Mouse (Mus musculus) kidney, postnatal 4 days (tissue): ENCODE measurements around the gene Plk5.
"Not testable (repeated sequence)": the region's sequence is repeated elsewhere in the genome, so short reads cannot be mapped to it uniquely, and the experiment has no call there.

Source experiments
- DNase-seq, 2 experiments: peaks; one replicate each; pipeline ENCODE4 v3.0.0; 2021; ENCODE audit warnings: mixed read lengths in 2 of 2

Gene Plk5

DNA sequence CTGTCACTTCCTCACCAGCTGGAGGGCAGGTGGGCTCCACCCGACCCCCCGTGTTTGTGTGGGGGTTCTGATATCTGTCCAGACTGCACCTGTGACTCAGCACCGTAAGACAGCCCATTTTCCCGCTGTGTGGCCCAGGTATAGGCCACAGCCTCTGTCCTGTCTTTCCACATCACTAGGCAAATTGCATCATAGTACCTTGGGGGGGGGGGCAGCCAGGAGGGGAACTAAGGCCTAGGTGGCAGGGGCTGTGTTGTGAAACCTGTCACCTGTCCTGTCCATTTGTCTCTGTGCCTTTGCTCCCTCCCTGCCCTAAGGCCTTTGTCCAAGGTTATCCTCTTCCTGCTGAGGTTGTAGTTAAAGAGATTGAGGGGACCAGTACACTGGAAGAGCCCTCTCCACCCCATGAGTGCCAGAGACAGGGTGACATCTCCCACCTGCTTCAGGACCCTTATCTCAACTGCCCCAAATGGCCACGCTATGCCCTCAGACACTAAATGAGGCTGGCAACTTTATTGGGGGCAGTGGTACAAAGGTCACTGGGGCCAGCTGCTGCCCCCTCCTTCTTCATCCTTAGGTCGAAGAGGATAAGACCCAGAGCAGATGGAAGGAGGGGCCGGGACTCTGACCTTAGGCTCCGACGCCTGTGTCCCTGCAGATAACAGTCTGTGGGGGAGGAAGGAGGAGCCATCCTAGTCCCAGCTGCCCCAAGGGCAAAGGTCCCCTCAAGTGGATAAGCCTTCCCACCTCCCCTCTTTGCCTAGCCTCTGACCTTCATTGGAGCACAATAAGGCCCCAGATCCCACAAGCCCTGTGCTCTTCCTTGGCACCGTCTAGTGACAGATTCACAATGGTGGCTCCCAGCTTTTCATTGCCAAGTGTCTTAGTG is 24.4 kb upstream of the Plk5 start:
- no peak for DNase-seq

DNA sequence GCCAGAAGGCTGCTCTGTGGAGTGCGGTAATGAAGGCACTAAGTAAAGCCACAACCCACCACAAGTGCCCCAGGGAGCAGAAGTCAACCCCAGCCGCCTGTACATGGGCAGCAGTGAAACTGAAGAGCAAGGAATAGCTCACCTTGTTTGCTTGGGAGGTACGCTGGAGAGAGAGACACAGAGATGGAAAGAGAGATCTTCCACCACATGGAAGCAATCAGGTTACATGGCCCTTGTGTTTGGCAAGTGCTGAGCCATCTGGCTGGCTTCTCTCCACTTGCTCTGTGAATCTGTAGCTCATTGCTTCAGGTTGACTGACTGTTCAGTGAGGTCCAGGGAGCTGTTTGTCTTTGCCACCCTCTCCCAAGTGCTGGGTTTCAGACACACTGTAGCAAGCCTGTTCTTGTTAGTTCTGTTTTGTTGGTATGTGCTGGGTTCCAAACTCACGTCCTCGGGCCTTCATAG is 23.7 kb upstream of the Plk5 start:
- DNase-seq, result no peak

DNA sequence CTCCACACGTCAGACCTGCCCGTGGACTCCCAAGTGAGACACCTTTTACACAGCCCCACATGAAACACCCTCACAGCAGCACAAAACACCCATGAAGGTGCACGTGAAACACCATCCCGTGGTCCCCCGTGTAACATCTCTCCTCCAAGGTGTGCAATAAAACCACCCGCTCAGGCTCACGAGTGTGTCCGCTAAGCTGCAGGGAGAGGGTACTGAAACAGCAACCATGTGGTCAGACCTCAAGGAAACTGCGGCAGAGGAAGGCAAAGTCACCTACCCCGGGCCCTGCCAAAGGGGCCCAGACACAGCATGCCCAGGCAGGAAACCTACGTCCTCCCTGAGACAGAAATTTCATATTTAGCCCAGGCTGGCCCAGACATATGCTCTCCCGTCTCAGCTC is 20.0 kb upstream of the Plk5 start:
- DNase-seq, result no peak

DNA sequence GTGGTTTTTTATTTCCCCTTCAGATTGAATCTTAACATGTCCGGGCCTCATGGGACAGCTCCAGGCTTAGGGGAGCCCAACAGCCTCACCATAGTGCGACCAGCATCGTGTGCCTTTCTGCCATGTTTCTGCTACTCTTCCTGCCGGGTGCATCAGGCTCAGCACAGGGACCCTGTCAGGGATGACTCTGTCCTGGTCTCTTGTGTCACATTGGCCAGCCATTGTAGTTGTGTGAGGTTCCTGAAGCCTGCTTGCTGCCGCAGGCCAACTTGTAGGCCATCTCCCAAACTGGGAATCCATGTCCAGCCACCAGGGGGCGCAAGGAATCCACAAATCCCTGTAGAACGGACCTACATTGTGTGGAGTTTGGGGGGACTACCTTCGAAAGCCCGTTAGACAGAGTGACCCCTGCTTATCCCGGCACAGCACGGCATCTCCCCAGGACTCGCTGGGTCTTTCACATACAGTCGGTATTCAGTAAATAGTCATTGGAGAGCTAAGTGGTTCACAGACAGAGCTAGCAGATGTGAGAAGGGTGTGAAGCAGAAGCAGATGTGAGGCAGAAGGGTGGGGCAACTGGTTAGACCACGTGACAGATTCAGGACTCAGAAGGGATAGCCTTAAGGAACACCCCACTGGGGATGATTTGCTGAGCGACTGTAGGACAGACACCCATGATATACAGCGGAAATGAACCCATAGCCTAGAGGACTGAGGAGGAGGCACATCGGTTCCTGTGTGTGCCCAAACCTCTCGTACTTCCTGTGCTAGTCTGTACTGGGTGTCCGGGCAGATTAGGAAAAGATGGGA is 16.1 kb upstream of the Plk5 start:
- DNase-seq, result peak; percentile 93

DNA sequence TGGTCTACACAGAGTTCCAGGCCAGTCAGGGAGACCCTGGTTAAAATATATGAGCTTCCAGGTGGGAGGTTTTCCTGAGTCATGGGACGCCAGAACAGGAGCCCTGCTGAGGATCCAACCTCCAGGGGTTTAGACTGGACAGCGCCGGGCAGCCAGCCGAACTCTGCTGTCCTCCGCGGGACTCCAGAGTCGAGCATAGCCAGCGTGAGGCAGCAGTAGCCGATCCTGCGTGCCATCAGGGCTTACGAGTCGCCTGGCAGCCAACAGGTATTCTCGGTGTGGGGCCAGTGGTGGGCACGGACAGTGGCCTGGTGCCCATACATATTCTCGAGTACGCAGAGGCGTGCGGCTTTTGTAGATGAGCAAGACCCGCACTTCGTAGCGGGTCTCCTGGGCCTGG is 15.2 kb upstream of the Plk5 start:
- DNase-seq, result no peak

DNA sequence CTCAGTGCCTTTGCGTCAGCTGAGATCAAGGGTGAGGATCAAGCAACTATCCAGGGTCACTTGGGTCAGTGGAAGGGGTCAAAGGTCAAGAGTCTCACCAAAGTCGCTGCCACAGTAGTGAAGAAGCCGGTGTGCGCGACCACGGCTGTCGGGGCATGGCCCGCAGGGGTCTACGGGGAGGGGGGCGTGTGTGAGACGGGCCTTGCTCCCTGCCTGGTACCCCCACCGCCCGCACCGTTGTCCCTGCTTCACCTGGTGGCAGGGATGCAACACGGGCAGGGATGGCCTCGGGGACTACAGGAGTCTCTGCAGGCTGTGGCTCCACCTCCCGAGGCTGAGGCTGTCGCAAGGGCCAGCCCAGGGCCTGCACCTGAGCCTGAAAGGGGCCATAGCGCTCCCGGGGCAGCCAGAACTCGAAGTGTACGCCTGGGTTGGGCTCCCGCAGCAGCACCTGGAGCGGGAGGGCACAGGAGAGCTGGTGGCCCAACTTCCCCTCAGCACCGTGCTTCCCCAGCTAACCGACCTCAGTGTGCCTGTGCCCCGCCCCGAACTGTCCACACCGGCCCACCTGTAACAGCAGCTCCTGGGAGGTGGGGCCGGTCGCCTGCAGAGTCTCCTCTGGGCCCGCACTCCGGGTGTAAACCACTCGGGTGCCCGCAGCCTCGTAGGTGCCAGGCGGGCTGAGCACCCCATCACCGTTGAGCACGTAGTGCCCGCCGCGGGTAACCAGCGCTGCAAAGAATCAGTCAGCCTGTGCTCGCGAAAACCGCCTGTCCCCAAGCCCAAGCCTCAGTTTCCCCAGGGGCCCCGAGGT is 14.6 kb upstream of the Plk5 start:
- DNase-seq, result no peak

DNA sequence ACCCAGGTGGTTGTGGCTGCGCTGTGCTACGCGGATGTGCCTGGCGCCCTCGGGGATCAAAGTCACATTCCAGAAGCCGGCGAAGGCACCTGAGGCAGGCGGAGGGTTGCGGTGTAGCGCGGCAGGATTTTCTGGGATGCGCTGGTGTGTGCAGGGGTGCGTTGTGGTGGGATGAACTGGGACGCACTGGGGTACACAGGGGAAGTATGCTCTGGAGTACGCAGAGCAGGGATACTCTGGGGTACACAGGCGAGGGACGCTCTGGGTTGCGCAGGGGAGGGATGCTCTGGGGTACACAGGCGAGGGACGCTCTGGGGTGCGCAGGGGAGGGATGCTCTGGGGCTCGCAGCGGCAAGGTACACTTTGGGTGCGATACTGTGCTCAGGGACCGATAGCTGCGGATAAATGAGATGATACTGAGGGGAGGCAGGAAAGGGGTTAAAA is 13.9 kb upstream of the Plk5 start:
- no peak for DNase-seq

DNA sequence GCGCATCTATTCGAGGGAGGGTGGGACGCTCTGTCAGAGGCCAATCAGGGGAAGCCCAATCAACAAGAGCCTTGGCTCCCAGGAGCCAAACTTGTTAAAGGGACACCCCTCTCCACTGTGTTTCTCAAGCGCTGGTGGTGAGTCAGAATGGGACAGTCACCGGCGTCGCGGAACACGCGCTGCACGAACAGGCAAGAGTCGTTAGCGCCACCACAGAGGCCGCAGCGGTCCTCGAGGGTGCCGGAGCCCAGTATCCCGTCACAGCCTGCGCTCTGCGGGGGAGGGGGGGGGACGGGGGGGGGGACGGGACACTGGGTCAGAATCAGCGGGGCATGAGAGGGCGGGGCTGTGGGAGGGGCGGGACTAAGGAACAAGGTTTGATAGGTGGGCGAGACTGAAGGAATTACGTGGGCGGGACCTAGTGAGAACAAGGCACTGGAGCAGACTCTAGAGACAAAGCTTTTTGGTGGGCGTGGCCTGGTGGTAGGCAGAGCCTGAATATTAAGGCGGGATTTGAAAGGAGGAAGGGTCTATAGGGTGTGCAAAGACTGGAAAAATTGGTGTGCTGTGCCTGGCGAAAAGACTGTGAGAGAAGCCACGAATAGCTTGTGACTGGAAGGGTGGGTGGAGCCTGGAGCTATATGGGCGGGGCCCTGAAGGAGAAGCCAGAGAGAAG is 13.4 kb upstream of the Plk5 start:
- peak; percentile 74 to 84 for DNase-seq

DNA sequence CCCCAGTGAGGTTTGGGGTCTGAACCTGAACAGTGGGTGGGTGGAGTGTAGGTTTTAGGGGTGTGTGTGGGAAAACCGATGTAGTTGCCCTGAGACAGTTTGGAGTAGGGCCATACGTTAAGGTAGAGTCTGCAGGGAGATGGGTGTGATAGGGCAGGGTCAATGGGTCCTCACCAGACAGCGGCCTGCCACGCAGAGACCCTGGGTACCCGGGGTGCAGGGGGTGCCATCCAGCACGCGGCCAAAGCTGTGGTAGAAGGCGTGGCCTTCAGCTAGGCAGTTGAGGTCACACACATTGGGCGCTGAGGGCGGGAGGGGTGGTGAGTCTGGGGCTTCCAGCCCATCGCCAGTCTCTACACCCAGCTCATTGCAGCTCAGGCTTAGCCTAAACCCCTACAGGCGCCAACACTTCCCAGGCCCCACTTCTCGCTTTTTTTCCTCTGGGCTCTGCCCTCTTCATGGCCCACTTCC is 12.8 kb upstream of the Plk5 start:
- no peak for DNase-seq

DNA sequence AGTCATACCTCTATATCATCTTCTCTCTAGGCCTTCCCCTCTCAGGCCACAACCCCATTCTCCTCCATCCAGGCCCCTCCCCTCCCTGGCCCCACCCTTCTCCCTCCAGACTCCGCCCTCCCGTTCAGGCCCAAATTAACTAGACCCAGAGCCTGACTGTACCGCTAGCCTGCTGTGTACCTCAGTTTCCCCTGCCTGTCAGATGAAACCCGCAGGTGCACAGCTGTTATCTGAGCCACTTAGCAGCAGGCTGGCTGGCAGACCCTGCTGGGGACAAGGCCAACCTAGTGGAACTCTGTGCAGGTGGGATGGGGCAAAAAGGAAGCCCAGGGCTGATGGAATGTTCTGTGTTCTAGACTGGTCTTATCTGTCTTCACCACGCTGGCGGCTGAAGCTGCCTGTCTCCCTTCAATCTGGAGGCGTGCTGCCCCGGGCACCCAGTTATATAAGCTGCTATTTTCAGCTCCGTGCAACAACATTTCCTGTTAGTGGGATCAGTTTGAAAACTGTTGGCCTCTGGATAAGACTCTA is 12.1 kb upstream of the Plk5 start:
- DNase-seq, result no peak

DNA sequence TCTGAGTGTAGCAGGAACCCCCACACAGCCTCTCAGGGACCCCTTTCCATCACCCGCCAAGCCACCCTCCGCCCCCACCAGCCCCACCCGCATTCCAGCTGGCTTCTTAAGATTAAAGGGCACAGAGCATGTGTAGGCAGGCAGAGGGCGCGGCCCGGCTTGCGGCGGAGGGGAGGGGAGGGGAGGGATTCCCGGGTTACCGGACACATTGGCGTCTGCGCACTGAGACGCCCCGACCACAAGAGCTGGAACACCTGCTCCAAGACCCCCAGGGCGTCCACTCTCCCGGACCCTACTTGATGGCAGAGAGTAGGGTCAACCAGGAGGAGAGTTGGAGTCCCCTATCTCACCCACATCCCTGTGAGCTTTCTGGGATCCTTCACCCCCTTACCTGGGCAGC is 11.1 kb upstream of the Plk5 start:
- DNase-seq, result peak; percentile 41 to 55

DNA sequence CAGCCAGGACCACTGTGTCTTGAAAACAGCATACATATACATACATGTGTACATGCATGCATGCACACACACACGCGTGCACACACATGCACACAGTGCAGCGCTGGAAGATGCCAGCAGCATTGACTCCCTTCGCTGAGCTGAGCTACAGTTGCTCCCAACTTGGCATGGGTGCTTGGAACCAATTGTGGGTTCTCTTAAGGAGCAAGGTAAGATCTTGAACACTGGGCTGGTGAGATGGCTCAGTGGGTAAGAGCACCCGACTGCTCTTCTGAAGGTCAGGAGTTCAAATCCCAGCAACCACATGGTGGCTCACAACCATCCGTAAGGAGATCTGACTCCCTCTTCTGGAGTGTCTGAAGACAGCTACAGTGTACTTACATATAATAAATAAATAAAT is 10.3 kb upstream of the Plk5 start:
- DNase-seq, result not testable (repeated sequence)

DNA sequence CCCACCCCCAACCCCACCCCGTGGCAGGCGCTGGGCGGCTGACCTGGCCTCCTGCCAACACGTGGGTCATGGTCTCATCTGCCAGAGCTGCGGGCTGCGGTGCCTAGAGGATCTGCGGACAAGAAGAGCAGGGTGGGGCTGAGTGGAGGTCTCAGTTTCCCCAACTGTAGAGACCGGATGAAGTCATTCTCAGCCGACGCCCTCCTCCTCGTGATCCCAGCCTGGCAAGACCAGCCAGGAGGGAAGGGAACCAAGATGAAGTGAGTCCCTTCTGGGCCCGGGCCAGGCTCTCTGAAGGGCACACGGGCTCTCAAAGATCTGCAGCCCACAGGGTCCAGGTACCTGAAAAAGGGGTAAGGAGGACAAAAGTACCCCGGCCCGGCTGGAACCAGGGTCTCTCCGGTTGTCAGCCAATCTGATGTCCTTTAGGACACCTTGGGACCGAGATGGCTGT is 8.7 kb upstream of the Plk5 start:
- peak in 1 of 2 experiments; percentile 29 for DNase-seq

DNA sequence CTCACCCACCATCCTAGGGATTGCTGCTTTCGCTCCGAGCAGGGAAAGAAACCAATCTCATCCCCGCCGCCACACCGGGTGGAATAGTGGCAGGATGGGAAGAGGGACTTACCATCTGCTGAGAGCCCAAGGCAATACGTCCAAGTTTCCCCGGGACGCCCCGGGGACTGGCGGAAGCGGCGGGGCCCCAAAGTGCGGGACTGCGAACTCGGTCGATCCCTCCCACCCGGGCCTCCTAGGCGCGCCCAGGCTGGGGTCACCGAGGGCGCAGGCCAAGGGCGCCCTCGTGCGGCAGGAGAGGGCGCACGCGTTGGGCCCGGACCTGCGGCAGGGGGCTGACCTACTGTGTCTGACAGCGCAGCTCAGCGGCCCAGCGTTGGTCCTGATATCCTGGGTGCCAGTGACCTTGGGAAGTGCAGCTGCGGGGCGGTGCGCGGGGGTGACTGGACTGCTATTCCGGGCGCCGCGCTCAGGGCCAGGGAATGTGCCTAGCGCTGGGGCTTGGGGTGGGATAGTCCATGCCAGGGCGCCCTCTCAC is 7.9 kb upstream of the Plk5 start, which contains the start of gene Adamtsl5:
Gene Adamtsl5 (minus strand): TSS at position 169 of the 538 bp plus-strand sequence.
- peak; percentile 56 to 72 for DNase-seq

DNA sequence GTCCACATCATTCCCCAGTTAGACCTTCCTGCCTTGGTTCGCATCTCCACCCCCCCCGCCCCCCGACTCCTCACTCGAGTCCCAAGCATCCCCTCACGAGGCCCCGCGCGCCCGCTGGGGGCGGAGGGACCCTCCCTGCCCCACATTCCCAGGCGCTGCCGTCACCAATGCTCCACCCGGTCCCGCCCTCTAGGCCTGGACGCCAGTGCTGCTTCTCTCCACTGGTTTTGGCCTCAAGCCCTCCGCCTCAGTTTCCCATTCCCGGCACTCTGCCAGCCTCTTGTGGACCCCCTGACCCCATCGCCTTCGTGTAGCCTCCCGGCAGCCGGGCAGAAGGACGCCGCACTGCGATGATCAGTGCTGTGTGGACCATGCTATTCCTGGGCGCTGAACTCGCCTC is 7.3 kb upstream of the Plk5 start:
- peak; percentile 39 to 53 for DNase-seq

DNA sequence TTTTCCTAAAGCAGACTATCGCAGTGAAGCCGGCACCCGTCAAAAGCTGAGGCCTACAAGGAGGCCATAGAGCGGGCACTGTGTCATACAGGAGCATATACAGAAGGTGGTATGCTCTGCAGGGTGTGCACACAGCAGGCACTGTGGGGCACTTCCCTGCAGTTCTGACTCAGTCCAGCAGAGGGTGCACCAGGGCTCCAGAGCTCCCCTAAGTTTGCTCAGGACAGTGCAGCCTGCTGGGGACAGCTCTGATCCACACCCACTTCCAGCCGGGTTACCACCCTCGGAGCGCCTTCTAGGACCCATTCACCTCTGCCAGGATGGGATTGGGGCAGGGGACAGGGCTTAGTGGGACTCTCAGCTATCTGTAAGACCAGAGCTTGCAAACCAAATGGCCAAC is 6.0 kb upstream of the Plk5 start:
- DNase-seq, result peak; percentile 95 to 97

DNA sequence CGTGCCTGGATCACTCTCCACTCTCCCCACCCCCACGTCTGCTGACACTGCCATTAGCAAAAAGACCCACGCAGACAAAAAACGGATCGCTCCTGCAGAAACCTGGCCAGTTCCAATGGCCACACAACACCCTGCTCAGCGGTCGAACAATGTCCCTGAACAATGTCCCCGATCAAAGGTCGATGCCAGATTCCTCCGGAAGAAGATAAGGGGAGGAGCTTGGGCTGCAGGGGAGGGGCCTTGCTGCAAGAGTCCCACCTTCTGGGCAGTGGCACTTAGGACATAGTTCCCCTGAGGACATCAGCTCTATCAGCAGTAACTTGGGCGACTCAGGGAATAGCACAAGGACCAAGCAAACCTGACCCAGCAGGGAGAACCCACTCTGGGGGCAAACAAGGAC is 4.4 kb upstream of the Plk5 start:
- DNase-seq, result peak; percentile 41 to 65

DNA sequence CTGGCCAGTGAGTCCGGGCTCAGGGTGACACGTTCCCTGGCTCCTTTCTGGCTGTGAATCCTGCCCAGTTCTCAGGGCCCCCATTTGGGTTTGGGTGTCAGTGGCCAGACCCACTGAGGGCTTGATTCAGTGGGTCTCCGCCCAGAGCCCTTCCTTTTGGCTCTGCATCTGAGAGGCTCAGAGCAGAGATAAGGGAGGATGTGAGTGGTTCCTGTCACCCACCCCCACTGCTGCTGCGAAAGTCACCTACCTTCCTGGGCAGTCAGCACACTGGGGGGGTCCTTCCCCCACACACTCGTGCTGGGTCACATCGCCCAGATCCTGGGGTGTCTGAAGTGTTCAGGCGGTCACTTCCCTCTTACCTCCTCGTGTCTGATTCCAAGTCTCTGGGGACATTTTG is 3.5 kb upstream of the Plk5 start:
- no peak for DNase-seq

DNA sequence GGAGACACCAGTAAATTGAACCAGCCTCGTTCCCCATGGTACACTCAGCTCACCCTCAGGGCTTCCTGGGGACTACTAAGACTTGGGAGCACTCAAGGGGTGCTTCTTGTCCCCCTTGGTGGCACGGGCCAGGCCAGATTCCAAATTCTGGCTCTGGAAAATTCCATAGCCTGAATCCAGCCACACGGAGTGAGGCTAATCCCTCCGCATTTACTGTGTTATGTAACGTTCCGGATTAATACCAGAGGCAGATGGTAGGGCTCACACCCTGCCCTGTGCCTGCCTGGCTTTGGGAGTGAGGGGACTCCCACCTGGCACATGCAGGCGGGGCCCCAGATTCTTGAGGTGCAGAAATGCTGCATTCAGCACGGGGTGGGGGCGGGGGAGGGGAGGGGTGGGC is 828 bp upstream of the Plk5 start:
- no peak for DNase-seq

DNA sequence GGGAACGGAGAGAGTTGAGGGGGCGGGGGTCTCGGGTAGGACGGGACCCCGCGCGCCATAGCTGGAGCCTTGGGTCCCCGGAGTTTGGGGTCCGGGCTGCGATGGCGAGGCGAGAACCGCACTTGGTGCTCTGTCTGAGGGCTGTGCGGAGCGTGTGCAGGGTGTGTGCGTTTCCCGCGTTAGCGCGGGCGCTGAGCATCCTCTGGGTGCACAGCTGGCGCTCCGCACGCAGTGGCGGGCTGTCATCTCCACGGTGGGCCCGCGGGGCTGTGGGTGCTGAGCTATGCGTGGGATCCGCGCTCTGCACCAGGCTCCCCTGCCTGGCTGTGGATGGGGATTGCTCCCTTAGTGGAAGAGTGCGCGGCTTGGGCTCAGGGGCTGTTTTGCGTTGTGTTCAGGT is 478 bp downstream of the Plk5 start:
- no peak for DNase-seq

DNA sequence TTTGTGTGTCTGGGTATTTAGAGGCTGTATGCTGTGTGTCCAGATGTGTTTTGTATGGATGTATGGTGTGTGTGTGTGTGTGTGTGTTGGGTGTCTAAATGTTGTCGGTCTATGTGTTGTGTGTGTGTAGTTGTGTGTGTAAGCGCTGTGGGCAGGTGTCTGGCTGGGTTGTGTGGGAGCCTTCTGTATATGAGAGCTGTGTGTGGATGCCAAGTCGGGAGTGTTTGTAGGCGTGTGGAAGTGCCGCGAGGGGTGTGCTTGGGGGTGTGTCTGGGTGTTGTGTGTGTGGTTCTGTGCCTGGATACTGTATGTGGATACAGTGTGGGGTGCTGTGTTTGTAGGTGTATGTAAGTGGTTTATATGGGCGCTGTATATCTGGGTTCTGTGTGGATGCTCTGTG is 1.1 kb downstream of the Plk5 start:
- no peak for DNase-seq
